Mouse (Mus musculus): ENCODE results near the gene Khdrbs2.
A peak's percentile ranks its signal among the peaks of the same experiment; 100 is the strongest.

Gene Khdrbs2

GRCm38 (mm10) chr1:32172506-32173239, at the start of gene Khdrbs2:
Khdrbs2 (plus strand) TSS chr1:32172714.
- peak; percentile 80 for DNase-seq

GRCm38 (mm10) chr1:32174566-32174965, 2.1 kb downstream of the Khdrbs2 start:
- DNase-seq, result peak; percentile 28

- no peak for DNase-seq
Measured at GRCm38 (mm10) chr1:32199664-32200260, 27.2 kb downstream of the Khdrbs2 start.

DNA sequence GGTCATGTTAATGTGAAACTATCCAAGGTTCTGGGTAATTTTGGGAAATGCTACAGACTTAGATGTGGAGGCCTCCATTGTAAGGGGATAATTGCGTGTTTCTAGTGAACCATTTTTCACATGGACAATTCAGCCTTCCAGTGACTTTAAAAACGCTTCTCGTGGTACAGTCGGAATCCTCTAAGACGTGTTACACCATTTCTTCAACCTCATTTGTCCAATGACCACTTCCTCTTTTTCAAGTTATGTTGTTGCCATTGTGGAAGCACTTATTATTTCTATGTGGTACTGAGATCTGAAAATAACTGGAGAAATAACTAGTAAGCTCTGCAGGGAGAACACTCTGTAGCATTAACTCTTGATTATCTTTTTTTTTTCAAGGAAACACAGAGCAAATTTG, 75.9 kb downstream of the Khdrbs2 start:
- no peak for DNase-seq

DNA sequence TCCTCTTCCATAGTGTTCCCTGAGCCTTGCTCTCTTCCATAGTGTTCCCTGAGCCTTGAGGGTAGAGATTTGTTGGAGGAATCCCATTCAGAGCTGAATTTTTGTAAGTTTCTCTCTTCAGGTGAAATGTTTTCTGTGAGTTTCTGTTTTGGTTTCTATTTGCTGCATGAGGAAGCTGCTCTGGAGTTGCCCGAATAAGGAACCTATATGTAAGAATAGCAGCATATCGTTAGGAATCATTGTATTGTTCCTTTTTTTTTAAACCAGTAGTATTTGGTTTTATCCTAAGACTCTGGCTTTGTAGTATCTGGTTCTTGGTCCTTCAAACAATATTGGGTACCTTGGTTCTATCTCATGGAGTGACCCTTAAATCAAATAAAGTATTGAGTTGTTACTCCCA, 77.1 kb downstream of the Khdrbs2 start:
- no peak for DNase-seq

DNA sequence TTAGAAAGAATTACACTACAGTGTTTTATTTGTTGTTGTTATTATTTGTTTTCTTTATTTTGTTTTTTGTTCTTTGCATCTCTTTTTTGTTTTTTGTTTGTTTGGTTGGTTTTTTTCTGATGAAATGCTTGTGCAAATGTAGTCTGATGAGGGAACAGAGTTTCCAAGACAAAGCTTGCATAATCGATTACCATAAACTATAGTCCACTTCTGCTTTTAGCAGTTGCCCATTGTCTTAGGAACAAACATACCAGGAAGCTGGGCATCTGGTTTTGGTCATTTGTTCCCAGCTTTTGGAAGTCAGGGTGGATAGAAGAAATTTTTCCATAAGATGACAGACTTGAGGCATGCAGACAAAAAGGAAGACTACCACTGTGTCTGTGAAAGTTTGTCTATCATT, 77.8 kb downstream of the Khdrbs2 start:
- DNase-seq, result no peak

DNA sequence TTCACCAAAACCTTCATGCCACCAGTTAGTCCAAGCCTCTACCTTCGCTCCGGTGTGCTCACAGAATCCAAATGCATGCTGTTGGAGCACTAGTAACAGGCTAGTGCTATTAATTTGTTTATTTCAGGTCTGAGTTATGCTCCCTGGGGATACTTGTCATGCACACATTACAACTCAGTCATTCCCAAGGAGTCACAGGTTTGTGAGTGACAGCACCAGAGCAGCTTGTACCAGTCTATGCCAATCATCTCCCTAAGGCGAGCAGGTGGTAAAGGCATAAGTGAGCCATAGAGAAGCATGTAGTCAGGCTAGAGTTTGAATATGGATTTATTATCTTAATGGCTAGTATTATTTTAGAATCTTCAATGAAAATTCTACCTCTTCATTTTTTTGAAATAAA, 86.4 kb downstream of the Khdrbs2 start:
- DNase-seq, result no peak

GRCm38 (mm10) chr1:32270519-32270918, 98.0 kb downstream of the Khdrbs2 start:
- no peak for DNase-seq

DNA sequence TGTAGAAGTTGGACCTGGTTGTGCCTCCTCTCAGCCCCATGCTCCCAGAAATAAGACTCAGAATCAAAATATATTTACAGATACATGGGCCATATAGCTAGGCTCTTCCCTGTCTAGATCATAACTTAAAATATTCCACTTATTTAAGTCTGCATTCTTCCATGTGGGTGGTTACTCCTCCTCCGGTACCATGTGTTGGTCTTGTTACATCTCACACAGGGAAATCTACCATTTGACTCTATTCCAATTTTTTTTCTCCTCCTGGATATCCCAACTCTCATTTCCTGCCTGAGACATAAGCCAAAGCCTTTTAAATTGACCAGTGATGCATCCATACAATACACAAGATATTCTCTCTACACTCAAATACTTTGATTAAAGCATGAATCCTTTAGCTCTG, 122.2 kb downstream of the Khdrbs2 start:
- DNase-seq, result no peak

- DNase-seq, result no peak
Measured at GRCm38 (mm10) chr1:32301391-32301790, 128.9 kb downstream of the Khdrbs2 start.

DNA sequence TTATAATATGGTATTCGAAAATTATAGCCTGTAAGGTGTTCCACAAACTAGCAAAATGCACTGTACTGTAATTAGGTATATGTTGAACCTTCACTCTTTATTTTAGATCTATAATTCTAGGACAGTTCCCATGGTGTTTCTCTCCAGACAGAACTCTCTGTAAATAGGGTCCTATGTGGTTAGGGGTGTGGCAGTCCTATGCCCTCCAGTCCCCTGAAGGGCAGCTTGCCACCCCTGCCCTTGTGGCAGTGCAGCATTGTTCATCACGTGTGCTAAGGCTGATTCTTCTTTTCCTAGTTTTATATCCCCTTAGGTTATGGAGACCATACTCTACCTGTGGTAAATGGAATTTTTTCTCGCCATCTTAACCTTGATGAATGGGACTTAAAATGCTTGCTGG, 136.6 kb downstream of the Khdrbs2 start:
- DNase-seq, result no peak

DNA sequence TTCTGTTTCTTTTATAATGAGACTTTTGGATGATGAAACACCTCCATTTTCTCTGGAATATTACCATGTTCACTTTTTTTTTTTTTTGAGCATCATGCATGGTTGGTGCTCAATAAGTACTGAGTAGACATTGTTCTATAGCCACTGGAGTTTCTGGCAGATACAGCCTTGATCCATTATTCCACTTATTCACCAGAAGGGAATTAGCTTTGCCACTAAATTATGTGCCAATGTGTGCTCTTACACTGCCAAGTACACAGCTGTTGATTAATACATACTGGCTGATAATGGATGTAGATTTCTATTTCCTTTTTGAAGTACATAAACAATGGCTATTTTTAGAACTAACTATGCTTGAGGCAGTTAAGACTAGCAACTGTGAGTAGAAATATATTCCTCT, 137.1 kb downstream of the Khdrbs2 start:
- DNase-seq, result no peak

DNA sequence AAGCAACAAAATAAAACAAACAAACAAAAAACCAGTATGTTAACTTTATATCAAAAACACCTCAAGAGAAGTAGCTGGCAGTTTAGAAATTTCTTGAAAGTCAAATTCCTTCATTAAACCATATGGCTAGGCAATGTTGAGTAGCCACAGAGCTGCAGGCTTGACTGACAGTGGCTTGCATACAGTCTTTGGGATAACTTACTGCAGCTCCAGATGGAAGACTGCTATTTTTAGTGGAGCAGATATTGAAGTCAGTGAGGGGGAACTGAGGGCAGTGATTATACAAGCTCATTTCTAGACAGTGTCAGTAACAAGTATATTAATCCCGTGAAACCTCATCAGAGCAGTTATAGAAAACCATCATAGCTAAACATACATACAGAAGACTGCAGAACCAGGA, 166.6 kb downstream of the Khdrbs2 start:
- DNase-seq, result no peak

GRCm38 (mm10) chr1:32347538-32347937, 175.0 kb downstream of the Khdrbs2 start:
- no peak for DNase-seq

DNA sequence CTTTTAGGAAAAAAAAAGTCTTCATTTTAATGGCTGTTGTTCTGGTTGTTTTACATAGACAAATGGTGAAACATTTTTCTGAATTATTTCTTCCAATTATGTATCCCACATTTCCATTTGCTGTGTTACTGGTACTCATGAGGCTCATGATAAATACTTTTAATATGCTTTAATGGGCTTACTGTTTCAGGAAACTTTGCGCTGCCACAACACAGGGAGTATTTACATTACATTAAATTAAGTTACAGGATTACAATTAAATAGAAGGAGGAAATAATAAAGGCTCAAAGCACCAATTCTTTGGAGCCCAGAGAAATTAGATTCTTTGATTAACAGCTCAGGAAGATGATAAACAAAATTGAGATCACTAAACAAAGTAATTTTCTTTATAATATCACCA, 179.6 kb downstream of the Khdrbs2 start:
- DNase-seq, result no peak

- DNase-seq, result no peak
Measured at GRCm38 (mm10) chr1:32363539-32363938, 191.0 kb downstream of the Khdrbs2 start.

- no peak for DNase-seq
Measured at GRCm38 (mm10) chr1:32397553-32397952, 225.0 kb downstream of the Khdrbs2 start.

- DNase-seq, result no peak
Measured at GRCm38 (mm10) chr1:32407651-32408050, 235.1 kb downstream of the Khdrbs2 start.

- no peak for DNase-seq
Measured at GRCm38 (mm10) chr1:32428410-32428809, 255.9 kb downstream of the Khdrbs2 start.

GRCm38 (mm10) chr1:32429493-32429892, 257.0 kb downstream of the Khdrbs2 start:
- no peak for DNase-seq

- DNase-seq, result no peak
Measured at GRCm38 (mm10) chr1:32430516-32430915, 258.0 kb downstream of the Khdrbs2 start.

DNA sequence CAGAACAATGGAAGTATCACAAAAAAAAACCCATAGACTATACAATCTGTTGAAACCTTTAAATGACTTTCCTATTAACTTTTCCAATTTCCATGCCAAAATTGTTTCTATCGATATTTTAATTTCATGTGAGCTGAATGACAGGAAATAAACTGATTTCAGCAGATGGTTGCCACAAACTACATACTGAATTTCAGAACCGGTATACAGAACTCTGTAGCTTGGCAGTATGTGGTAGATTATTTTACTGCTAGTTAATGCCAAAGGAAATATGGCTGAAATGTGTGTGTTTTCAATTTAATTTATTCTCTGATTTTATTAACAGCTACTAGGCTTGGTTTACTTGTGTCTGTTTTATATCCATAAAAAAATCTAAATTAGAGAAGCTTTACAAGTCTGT, 260.6 kb downstream of the Khdrbs2 start:
- DNase-seq, result no peak

GRCm38 (mm10) chr1:32443927-32444326, 271.4 kb downstream of the Khdrbs2 start:
- no peak for DNase-seq

- no peak for DNase-seq
Measured at GRCm38 (mm10) chr1:32463103-32463516, 290.6 kb downstream of the Khdrbs2 start.

DNA sequence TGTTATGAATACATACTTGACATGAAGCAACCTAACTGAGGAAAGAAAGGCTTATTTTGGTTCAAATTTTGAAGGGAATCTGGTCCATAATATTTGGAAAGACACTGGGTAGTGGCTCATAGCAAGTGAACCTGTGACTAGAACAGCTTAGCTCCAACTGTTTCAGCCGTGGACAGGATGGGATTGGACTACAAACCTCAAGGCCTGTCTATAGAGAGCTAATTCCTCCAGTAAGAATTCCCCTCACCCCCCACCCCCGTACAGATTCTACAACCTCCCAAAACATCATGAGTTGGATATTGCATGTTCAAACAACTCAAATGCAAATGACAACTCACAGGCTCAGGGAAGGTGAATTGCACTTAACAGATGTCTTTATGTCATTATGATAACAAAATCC, 298.5 kb downstream of the Khdrbs2 start:
- no peak for DNase-seq

Measured in kidney, adult 9 months (tissue).